Mouse (Mus musculus): ENCODE results near the gene Rpp25. TPM values are rescaled to one million over a fixed set of nuclear protein-coding genes. Genes with fewer than 3 reads are reported as not detected.

Gene Rpp25
- polyA plus RNA-seq (2015; fragmentation: Nextera tagmentation; extraction: Ambion mirVana) = 17.7 and 18.0 TPM in 2 replicates

GRCm38 (mm10) chr9:57503622-57504380 lies at the start of gene Rpp25:
Gene Rpp25 (plus strand): TSS chr9:57504026.
- Histone ChIP-seq H3K9ac (peak within 1 kb of the TSS; percentile 40), H3K27me3 (peaks cover 25% of the 10 kb centered on the region), H3K4me3 (peak within 1 kb of the TSS; percentile 46), H3K27ac (replicated peaks) (peak within 1 kb of the TSS; percentile 80), H3K36me3 (no peaks in the 10 kb centered on the region), H3K4me2 (peak within 1 kb of the TSS; percentile 93), H3K9me3 (no peaks in the 10 kb centered on the region), H3K4me1 (replicated peaks) (peaks cover 58% of the 10 kb centered on the region)
- ATAC-seq (ENCODE audit: low FRiP score, low read depth) = peak; percentile 55; the same call in 1 of the 2 replicates
- WGBS = under 1% methylated on average over 46 of the region's 46 CpGs

- no peak overlapping the region for H3K4me3 ChIP-seq
- H3K27ac ChIP-seq (replicated peaks) = no peak overlapping the region
- H3K36me3 ChIP-seq = no peaks in the 10 kb centered on the region
- H3K9me3 ChIP-seq = no peaks in the 10 kb centered on the region
- peaks cover 7% of the 10 kb centered on the region; the same call in 1 of the 2 replicates for H3K4me1 ChIP-seq (replicated peaks)
- H3K9ac ChIP-seq = no peak overlapping the region
- no peaks in the 10 kb centered on the region for H3K27me3 ChIP-seq
- ATAC-seq (ENCODE audit: low FRiP score, low read depth) = no peak
- 100% methylated on average over 2 of the region's 2 CpGs for WGBS
- H3K4me2 ChIP-seq = no peak overlapping the region
These were observed 44.1 kb upstream of the Rpp25 start for GRCm38 (mm10) chr9:57459707-57460106.

GRCm38 (mm10) chr9:57462866-57463265 lies 41.0 kb upstream of the Rpp25 start:
- no peak for ATAC-seq (ENCODE audit: low FRiP score, low read depth)

GRCm38 (mm10) chr9:57466101-57466500 lies 37.7 kb upstream of the Rpp25 start:
- no peaks in the 10 kb centered on the region for H3K27me3 ChIP-seq
- H3K9me3 ChIP-seq = no peaks in the 10 kb centered on the region
- H3K9ac ChIP-seq = no peak overlapping the region
- peak overlapping the region; percentile 74 for H3K4me3 ChIP-seq
- no peaks in the 10 kb centered on the region for H3K36me3 ChIP-seq
- peaks cover 37% of the 10 kb centered on the region for H3K4me1 ChIP-seq (replicated peaks)
- 73% methylated on average over 3 of the region's 3 CpGs for WGBS
- no peak for ATAC-seq (ENCODE audit: low FRiP score, low read depth)
- peak overlapping the region; percentile 83 for H3K4me2 ChIP-seq
- no peak overlapping the region for H3K27ac ChIP-seq (replicated peaks)

More at GRCm38 (mm10) chr9:57462866-57463265, 41.0 kb upstream of the Rpp25 start:
- Histone ChIP-seq H3K36me3 (no peaks in the 10 kb centered on the region), H3K4me1 (replicated peaks) (peaks cover 27% of the 10 kb centered on the region), H3K4me3 (no peak overlapping the region), H3K4me2 (no peak overlapping the region), H3K27me3 (no peaks in the 10 kb centered on the region), H3K27ac (replicated peaks) (no peak overlapping the region), H3K9me3 (no peaks in the 10 kb centered on the region), H3K9ac (no peak overlapping the region)
- WGBS = 86% methylated on average over 6 of the region's 6 CpGs

GRCm38 (mm10) chr9:57467271-57467771 lies 36.5 kb upstream of the Rpp25 start:
- WGBS = 1% methylated on average over 18 of the region's 18 CpGs
- ATAC-seq (ENCODE audit: low FRiP score, low read depth) = peak; percentile 76
- Histone ChIP-seq H3K4me1 (replicated peaks) (peaks cover 37% of the 10 kb centered on the region), H3K9ac (peak overlapping the region; percentile 92), H3K9me3 (no peaks in the 10 kb centered on the region), H3K4me2 (peak overlapping the region; percentile 83), H3K27me3 (no peaks in the 10 kb centered on the region), H3K36me3 (no peaks in the 10 kb centered on the region), H3K27ac (replicated peaks) (peak overlapping the region; percentile 92), H3K4me3 (peak overlapping the region; percentile 74)

GRCm38 (mm10) chr9:57467896-57468549 lies 35.8 kb upstream of the Rpp25 start, which contains the start of gene Scamp5:
Gene Scamp5 (minus strand): TSS chr9:57468060.
- Histone ChIP-seq H3K36me3 (no peaks in the 10 kb centered on the region), H3K4me3 (peak within 1 kb of the TSS; percentile 74), H3K4me1 (replicated peaks) (peaks cover 37% of the 10 kb centered on the region), H3K27me3 (no peaks in the 10 kb centered on the region), H3K9ac (peak within 1 kb of the TSS; percentile 92), H3K27ac (replicated peaks) (peak within 1 kb of the TSS; percentile 92), H3K4me2 (peak within 1 kb of the TSS; percentile 83), H3K9me3 (no peaks in the 10 kb centered on the region)
- WGBS = 2% methylated on average over 48 of the region's 48 CpGs
- peak; percentile 92 for ATAC-seq (ENCODE audit: low FRiP score, low read depth)

GRCm38 (mm10) chr9:57468914-57469313 lies 34.9 kb upstream of the Rpp25 start:
- ATAC-seq (ENCODE audit: low FRiP score, low read depth) = peak; percentile 36; the same call in 1 of the 2 replicates
- Histone ChIP-seq H3K4me1 (replicated peaks) (peaks cover 37% of the 10 kb centered on the region), H3K27ac (replicated peaks) (no peak overlapping the region), H3K36me3 (no peaks in the 10 kb centered on the region), H3K4me3 (no peak overlapping the region), H3K9me3 (no peaks in the 10 kb centered on the region), H3K9ac (no peak overlapping the region), H3K27me3 (no peaks in the 10 kb centered on the region), H3K4me2 (peak overlapping the region; percentile 83)
- WGBS = 56% methylated on average over 4 of the region's 4 CpGs

GRCm38 (mm10) chr9:57485774-57486173 lies 18.1 kb upstream of the Rpp25 start:
- Histone ChIP-seq H3K27me3 (no peaks in the 10 kb centered on the region), H3K27ac (replicated peaks) (no peak overlapping the region), H3K9me3 (no peaks in the 10 kb centered on the region), H3K9ac (no peak overlapping the region), H3K4me3 (no peak overlapping the region), H3K4me2 (no peak overlapping the region), H3K4me1 (replicated peaks) (0 out of 2 replicates have a peak, but pooled peaks cover 3% of the 10 kb centered on the region), H3K36me3 (no peaks in the 10 kb centered on the region)
- 14% methylated on average over 7 of the region's 7 CpGs for WGBS
- peak; percentile 65; the same call in 1 of the 2 replicates for ATAC-seq (ENCODE audit: low FRiP score, low read depth)

GRCm38 (mm10) chr9:57487807-57488206 lies 16.0 kb upstream of the Rpp25 start:
- H3K4me3 ChIP-seq = no peak overlapping the region
- H3K27ac ChIP-seq (replicated peaks) = no peak overlapping the region
- H3K9ac ChIP-seq = no peak overlapping the region
- no peaks in the 10 kb centered on the region for H3K27me3 ChIP-seq
- no peak for ATAC-seq (ENCODE audit: low FRiP score, low read depth)
- 77% methylated on average over 7 of the region's 7 CpGs for WGBS
- H3K36me3 ChIP-seq = no peaks in the 10 kb centered on the region
- 0 out of 2 replicates have a peak, but pooled peaks cover 3% of the 10 kb centered on the region for H3K4me1 ChIP-seq (replicated peaks)
- no peak overlapping the region for H3K4me2 ChIP-seq
- H3K9me3 ChIP-seq = no peaks in the 10 kb centered on the region

- H3K27ac ChIP-seq (replicated peaks) = no peak overlapping the region
- H3K4me1 ChIP-seq (replicated peaks) = peaks cover 8% of the 10 kb centered on the region
- ATAC-seq (ENCODE audit: low FRiP score, low read depth) = no peak
- no peaks in the 10 kb centered on the region for H3K36me3 ChIP-seq
- H3K9ac ChIP-seq = no peak overlapping the region
- WGBS = 92% methylated on average over 2 of the region's 2 CpGs
- H3K4me3 ChIP-seq = no peak overlapping the region
- no peaks in the 10 kb centered on the region for H3K9me3 ChIP-seq
- H3K27me3 ChIP-seq = no peaks in the 10 kb centered on the region
- H3K4me2 ChIP-seq = no peak overlapping the region
These were observed 10.3 kb upstream of the Rpp25 start for GRCm38 (mm10) chr9:57493532-57493931.

- ATAC-seq (ENCODE audit: low FRiP score, low read depth) = no peak
- H3K9ac ChIP-seq = no peak overlapping the region
- H3K9me3 ChIP-seq = no peaks in the 10 kb centered on the region
- H3K4me2 ChIP-seq = no peak overlapping the region
- no peaks in the 10 kb centered on the region for H3K36me3 ChIP-seq
- H3K27ac ChIP-seq (replicated peaks) = no peak overlapping the region
- no peaks in the 10 kb centered on the region; the same call in 1 of the 2 replicates for H3K27me3 ChIP-seq
- H3K4me1 ChIP-seq (replicated peaks) = peaks cover 11% of the 10 kb centered on the region
- no peak overlapping the region for H3K4me3 ChIP-seq
These were observed 8.9 kb upstream of the Rpp25 start for GRCm38 (mm10) chr9:57494970-57495369.

- peaks cover 3% of the 10 kb centered on the region; the same call in 1 of the 2 replicates for H3K27me3 ChIP-seq
- H3K9ac ChIP-seq = no peak overlapping the region
- H3K4me1 ChIP-seq (replicated peaks) = peaks cover 26% of the 10 kb centered on the region
- no peak overlapping the region for H3K4me3 ChIP-seq
- WGBS = 60% methylated on average over 5 of the region's 5 CpGs
- no peaks in the 10 kb centered on the region for H3K36me3 ChIP-seq
- H3K4me2 ChIP-seq = no peak overlapping the region
- ATAC-seq (ENCODE audit: low FRiP score, low read depth) = no peak
- no peaks in the 10 kb centered on the region for H3K9me3 ChIP-seq
- H3K27ac ChIP-seq (replicated peaks) = no peak overlapping the region
These were observed 6.6 kb upstream of the Rpp25 start for GRCm38 (mm10) chr9:57497236-57497635.
